Mouse (Mus musculus) left cerebral cortex, postnatal 14 days (tissue): ENCODE data around the gene Gng7. TPM values are rescaled to one million over a fixed set of nuclear protein-coding genes. Genes with fewer than 3 reads are reported as not detected.
"Not testable (repeated sequence)": the region's sequence is repeated elsewhere in the genome, so short reads cannot be mapped to it uniquely, and the experiment has no call there.

ENCODE experiments used
- DNase-seq, 2 experiments: peaks; one replicate each; pipeline ENCODE4 v3.0.0; 2021 to 2022; ENCODE audit warnings: low spot score in 2 of 2, mixed read lengths in 1 of 2
- intact Hi-C: fragments of 180-260 bp; cut with DNase I; formaldehyde crosslinking; loops from one replicate; pipeline ENCODE4 v1.15.1; 2025
- long read RNA-seq, 2 experiments: library from polyadenylated mRNA; stranded (forward); transcript quantifications; one replicate each; pipeline ENCODE4 v2.0.0; 2021
- total RNA-seq, 2 experiments: library from RNA; stranded (reverse); gene quantifications; 2 replicates each; pipeline ENCODE4 v1.2.3; 2021

Gng7 gene
- 100 to 1,000 TPM; 120 to 135 TPM for total RNA-seq
- long read RNA-seq, experiment 1, transcript Gng7-205 (3 exons, 875 nt): minor isoform, 14 of 186 reads
- long read RNA-seq, experiment 1, transcript Gng7-202 (4 exons, 3,425 nt): minor isoform, 12 of 186 reads
- long read RNA-seq, experiment 1, transcript Gng7-201 (4 exons, 3,362 nt): major isoform, 75 of 186 reads
- long read RNA-seq, experiment 1, partial matches to known transcripts: 11 of 186 reads
- long read RNA-seq, experiment 1, other reads (novel, unspliced or antisense): 73 of 186 reads
- long read RNA-seq, experiment 2, transcript Gng7-202 (4 exons, 3,425 nt): minor isoform, 18 of 156 reads
- long read RNA-seq, experiment 2, transcript Gng7-201 (4 exons, 3,362 nt): major isoform, 81 of 156 reads
- long read RNA-seq, experiment 2, transcript Gng7-205 (3 exons, 875 nt): minor isoform, 9 of 156 reads
- long read RNA-seq, experiment 2, partial matches to known transcripts: 11 of 156 reads
- long read RNA-seq, experiment 2, other reads (novel, unspliced or antisense): 37 of 156 reads

DNA sequence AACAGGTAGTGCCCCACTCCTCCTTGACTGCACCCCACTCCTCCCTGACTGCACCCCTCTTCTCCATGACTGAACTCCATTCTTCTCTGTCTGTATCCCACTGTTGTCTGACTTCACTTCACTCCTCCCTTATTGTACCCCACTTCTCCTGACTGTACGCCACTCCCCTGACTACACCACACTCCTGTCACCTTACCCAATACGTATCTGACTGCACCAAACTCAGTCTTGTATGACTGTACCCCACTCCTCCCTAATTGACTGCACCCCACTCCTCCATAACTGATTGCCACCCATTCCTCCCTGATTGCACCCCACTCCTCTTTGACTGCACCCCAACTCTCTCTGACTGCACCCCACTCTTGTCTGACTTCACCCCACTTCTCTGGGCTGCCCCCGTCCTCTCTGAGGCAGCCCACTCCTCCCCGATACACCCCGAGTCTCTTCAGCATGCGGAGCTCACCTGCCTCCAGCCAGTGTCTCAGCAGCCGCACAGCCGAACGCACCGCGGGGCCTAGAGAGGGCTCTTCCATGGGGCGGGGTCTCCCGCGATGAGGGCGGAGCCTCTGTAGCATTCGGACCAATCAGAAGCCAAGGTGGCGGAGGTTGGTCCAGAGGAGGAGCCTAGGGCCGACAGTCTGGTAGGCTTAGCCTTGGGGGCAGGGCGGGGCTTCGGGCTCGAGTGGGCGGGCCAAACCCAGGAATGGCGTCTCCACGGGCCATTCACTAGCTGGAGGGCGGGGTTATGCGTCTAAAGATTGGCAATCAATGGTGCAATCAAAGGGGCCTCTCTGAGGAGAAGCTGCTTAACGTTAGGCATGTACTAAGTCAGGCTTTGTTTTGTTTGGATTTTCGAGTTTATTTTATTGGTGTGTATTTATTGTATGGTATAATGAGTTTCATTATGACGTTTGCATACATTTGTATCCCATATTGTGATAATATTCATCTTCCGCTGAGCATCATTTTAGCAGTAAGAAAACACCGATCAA, at the start of gene Gng7:
TSS of gene Gng7 (minus strand) at position 553 of the 992 bp plus-strand sequence.
- DNase-seq: peak; percentile 97 to 99
- intact Hi-C loops: no loop called here

DNA sequence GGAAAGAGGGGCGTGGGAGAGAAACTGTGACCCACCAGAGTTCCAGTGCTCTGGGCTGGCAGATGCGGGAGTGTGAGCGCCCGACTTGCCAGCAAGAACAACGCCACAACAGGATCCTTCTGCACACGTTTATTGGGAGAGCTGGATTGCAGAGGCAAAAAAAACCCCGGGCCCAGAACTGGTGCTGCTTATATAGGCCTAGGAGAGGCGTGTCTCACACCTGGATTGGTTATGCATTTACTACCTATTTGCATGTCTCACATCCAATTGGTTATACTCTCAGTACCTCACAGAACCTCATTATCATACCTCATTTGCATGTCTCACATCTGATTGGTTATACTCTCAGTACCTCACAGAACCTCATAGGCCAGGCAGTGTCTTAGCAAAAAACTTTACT, 49.8 kb upstream of the Gng7 start:
- intact Hi-C loops, DNase-seq: not testable (repeated sequence)

DNA sequence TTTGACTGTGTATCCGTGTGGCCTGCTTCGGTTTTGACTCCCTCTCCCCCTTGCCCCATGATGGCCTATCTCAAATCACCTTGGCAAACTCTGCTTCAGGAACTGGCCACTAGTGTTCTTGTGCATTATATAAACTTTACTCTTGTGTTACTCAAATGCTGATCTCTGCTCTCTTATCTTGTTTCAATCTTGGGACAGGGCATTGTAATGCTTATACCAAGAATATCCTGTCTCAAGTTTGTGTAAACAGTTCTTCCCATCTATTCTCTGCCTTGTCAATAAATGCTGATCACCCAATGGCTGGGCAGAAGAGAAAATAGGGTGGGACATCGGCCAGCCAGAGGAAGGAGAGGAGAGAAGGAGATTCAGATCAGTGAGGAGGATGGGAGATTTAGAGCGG, 48.0 kb upstream of the Gng7 start:
- intact Hi-C loops: no loop called here
- DNase-seq: no peak

GRCm38 (mm10) chr10:81059603-81060543, 45.1 kb upstream of the Gng7 start, which contains the start of gene Sgta:
Sgta (minus strand) TSS chr10:81060181.
- intact Hi-C loops: no loop called here

DNA sequence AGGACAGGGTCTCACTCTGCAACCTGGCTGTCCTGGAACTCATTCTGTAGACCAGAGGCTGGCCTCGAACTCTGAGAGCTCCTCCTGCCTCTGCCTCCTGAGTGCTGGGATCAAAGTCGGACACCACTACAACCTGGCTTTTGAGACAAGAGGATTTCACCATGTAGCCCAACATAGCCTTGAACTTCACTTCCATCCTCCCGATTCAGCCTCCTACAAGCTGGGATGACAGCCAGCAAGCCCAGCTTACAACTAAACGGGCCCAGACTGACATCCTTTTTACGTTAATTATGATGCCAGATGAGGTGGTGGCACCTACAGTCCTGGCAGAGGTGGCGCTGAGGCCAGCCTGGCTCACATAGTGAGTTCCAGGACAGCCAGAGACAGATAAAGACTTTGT, 44.2 kb upstream of the Gng7 start:
- intact Hi-C loops: no loop called here
- DNase-seq: no peak

More at GRCm38 (mm10) chr10:81059603-81060543, 45.1 kb upstream of the Gng7 start, which contains the start of gene Sgta:
- DNase-seq: peak; percentile 99 to 100

GRCm38 (mm10) chr10:81057406-81058130, 42.8 kb upstream of the Gng7 start:
- no peak for DNase-seq
- intact Hi-C loops: no loop called here

GRCm38 (mm10) chr10:81055802-81056340, 41.1 kb upstream of the Gng7 start:
- intact Hi-C loops, DNase-seq: not testable (repeated sequence)

DNA sequence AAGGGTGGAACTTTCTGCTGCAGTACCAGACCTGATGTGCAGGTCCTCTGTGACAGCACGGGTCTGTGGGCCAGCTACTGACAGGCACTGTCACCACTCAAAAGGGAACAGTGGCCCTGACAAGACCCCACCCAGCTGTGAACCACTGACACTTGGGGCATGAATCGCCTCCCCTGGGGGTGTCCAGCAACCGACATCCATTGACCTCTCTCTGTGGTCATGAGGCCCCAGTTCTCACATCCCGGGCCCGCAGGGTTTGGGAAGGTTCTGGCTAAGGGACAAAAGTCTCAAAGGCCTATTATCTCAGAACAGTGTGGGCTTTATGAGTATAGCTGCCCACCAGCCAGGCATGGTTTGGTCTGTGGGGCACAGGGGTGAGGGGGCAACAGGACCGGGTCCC, 40.4 kb upstream of the Gng7 start:
- DNase-seq: no peak
- intact Hi-C loops: no loop called here

DNA sequence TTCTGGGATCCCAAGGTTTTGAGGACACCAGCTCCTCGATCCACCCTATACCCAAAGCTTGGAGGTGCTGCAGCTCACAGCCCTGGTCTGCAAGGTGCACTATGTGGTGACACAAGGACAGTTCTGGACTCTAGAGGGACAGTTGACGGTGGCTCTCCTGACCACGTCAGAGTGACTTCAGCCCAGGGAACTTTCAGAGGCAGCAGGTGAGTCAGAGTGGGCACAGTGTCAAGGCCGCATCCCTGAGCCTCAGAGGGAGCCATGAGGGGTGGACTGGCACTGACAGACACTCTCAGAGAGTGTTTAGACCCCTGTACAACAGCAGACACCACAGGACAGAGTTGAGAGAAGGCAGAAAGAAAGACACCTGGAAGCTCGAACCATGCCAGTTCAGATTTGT, 37.8 kb upstream of the Gng7 start:
- intact Hi-C loops: no loop called here
- no peak for DNase-seq

DNA sequence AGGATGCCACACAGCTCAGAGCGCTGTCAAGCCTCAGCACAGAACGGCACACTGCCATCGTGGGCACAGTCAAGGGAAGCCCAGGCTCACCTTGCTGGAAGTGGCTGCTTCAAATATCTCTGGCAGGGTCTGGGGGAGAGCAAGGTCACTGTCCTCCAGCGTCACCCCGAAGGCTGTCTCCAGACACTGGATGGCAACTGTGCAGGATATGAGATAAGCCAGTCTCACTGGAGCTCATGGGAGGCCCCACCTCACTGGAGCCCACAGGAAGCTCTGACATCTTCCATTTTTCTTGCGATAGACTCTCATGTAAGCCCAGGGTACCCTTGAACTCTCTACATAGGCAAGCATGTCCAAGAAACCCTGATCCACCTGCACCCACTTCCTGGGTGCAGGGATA, 36.4 kb upstream of the Gng7 start:
- intact Hi-C loops: no loop called here
- no peak for DNase-seq

- intact Hi-C loops: no loop called here
- no peak for DNase-seq
Measured at GRCm38 (mm10) chr10:81050645-81051044, 35.9 kb upstream of the Gng7 start.

GRCm38 (mm10) chr10:81045246-81045645, 30.5 kb upstream of the Gng7 start:
- DNase-seq, intact Hi-C loops: not testable (repeated sequence)

- intact Hi-C loops: loop anchor here (2.0 kb wide), 1 partner anchor 43 kb away; no protein-coding TSS in a partner anchor
- peak; percentile 73 to 83 for DNase-seq
Measured at GRCm38 (mm10) chr10:81041458-81042175, 26.9 kb upstream of the Gng7 start.

- intact Hi-C loops: no loop called here
Measured at GRCm38 (mm10) chr10:81036988-81037580, 22.3 kb upstream of the Gng7 start, which contains the start of gene Slc39a3. Slc39a3 (minus strand) TSS chr10:81037426.

GRCm38 (mm10) chr10:81036251-81036650, 21.5 kb upstream of the Gng7 start:
- intact Hi-C loops: no loop called here
- DNase-seq: no peak

More at GRCm38 (mm10) chr10:81036988-81037580, 22.3 kb upstream of the Gng7 start, which contains the start of gene Slc39a3:
- DNase-seq: peak; percentile 100

GRCm38 (mm10) chr10:81033586-81033985, 18.8 kb upstream of the Gng7 start:
- intact Hi-C loops: no loop called here
- DNase-seq: no peak

DNA sequence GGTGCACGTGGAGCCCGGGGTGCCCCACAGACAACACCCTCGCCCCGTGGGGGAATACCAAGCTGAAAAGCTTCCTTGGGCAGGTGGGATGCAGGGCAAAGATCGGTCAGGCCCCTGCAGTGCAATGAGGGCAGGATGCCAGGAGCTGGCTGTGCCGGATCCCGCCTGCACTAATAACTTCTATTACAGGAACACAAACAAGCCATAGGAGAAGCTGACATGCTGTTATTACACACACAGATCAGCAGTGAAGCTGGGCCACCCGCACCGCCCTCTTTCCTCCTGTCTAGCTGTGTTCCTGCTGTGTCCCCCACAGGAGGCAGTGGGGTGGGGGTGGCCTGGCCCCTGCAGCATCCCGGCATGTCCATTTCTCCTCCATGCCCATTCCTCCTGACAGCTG, 14.3 kb upstream of the Gng7 start:
- intact Hi-C loops: no loop called here

More for the DNA sequence above, 14.3 kb upstream of the Gng7 start:
- no peak for DNase-seq
